8 mouse cellular contexts compared by ENCODE assay signal in the genomic region with DNA sequence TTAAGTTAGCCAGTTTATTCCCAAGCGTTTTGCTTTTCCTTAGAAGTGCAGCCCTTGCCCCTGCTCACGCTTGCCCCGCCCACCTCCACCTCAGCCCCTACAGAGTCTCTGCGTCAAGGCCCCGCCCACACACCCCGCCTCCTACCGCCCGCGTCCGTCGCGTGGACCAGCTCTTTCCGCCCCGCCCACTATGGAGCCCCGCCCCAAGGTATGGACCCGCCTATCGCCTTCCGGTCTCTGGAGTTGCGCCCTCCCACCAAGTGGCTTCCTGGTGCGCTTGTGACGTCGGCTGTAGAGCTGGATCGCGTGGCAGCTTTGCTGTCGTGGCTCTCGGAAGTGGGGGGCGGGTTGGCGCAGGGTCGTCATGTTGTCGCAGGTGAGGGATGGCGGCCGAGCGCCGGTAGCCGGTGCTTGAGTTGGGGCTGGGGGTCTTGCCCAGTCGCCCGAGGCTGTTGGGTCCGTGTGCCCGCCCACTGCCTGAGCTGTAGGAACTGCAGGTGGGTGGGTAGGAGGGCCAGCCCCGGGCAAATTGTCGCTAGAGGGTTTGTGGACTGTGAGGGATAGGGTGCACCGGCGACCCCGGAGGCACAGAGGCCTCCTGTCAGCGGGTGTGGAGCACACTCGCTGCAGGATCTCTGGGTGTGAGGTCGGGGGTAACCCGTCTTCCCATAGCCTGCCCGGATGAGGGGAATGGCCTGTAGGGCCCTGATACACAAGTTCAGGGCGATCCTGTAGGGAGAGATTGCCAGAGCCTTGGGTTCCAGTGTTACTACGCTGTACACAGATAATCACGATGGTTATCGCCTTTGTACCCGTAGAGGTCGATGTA. TPM values are rescaled to one million over a fixed set of nuclear protein-coding genes. Genes with fewer than 3 reads are reported as not detected.
A peak's percentile ranks its signal among the peaks of the same experiment; 100 is the strongest.
DNase-seq lines count a peak whose midpoint lies in the region; ATAC-seq lines count a peak whose summit lies in the region.

TSS of gene Tvp23b (plus strand) at position 236 of the 829 bp plus-strand sequence.

- no peaks in the 10 kb centered on the region for H3K9me3 ChIP-seq in hindbrain, embryonic 12.5 days (replicated peaks)

- H3K36me3 ChIP-seq in hindbrain, embryonic 12.5 days: peaks cover 11% of the 10 kb centered on the region

- 2% methylated on average over 55 of the region's 55 CpGs for WGBS in hindbrain, embryonic 12.5 days

- peak within 1 kb of the TSS; percentile 79 for H3K4me3 ChIP-seq in hindbrain, embryonic 12.5 days

- peak within 1 kb of the TSS; percentile 68 for H3K4me2 ChIP-seq in hindbrain, embryonic 12.5 days (replicated peaks)

- 0 out of 2 replicates have a peak, but pooled peaks cover 3% of the 10 kb centered on the region for H3K4me1 ChIP-seq in hindbrain, embryonic 12.5 days

- H3K27me3 ChIP-seq in hindbrain, embryonic 12.5 days: no peaks in the 10 kb centered on the region

- ATAC-seq in hindbrain, embryonic 12.5 days (ENCODE audit: low FRiP score): peak; percentile 96

- DNase-seq in NIH3T3 (ENCODE audit: low read depth): peak; percentile 99
- peak; percentile 100 for DNase-seq in cerebellum, postnatal 10 days
- peak; percentile 97 to 99 for DNase-seq in frontal cortex, postnatal 10 days (ENCODE audit: low spot score in 2 of 2)
- DNase-seq in layer of hippocampus, postnatal 14 days (ENCODE audit: low spot score in 2 of 2): peak; percentile 93 to 98
- peak; percentile 100 for DNase-seq in lung, postnatal 14 days
- peak; percentile 95 for DNase-seq in retina, adult 2 months (ENCODE audit: low read depth, low spot score)
- DNase-seq in thymus, postnatal 36 days: peak; percentile 99 to 100

- H3K27ac ChIP-seq in hindbrain, embryonic 12.5 days: peak within 1 kb of the TSS; percentile 78

- peak within 1 kb of the TSS; percentile 85 for H3K9ac ChIP-seq in hindbrain, embryonic 12.5 days

RNA-seq across cellular contexts. Expression of gene Tvp23b, which starts in this region (rescaled TPM):
- 49.5 and 51.7 TPM in 2 replicates for polyA plus RNA-seq in hindbrain, embryonic 12.5 days (2016; fragmentation: Nextera tagmentation; extraction: Ambion mirVana)
- total RNA-seq in layer of hippocampus, postnatal 14 days (2021): 10 to 100 TPM; 24.8 to 26.2 TPM

Comparison
In these comparisons a context has a peak if more than half of its experiments do, and no peak if none do; other contexts are left out.
1. Peak in every context shown above with its lines: DNase-seq, ATAC-seq, H3K4me3 ChIP-seq and H3K27ac ChIP-seq.